In the genomic region with DNA sequence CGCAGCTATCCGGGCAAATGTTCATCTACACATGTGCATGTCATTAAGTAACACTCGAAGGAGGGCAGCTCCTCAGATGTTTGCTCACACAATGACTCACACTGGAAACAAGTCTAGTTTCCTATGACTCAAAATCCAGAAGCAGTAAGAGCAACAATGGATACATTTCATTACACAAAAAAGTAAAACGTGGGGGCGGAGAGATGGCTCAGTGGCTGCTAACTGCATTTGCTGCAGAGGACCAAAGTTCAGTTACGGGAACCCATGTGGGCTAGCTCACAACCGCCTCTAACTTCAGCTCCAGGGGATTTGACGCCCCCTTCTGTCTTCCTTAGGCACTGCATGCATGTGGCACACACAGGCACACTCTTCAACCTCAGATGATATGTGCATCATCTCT, we compare ENCODE assay signal across 7 mouse cellular contexts. TPM values are rescaled to one million over a fixed set of nuclear protein-coding genes. Genes with fewer than 3 reads are reported as not detected.
DNase-seq lines count a peak whose midpoint lies in the region; ATAC-seq and TF ChIP-seq lines count a peak whose summit lies in the region.

No protein-coding gene starts in this region.

- H3K9me3 ChIP-seq in ES-Bruce4 (replicated peaks; ENCODE audit: control insufficient read depth, insufficient read depth, low read length, poor library complexity, severe bottlenecking), result no peaks in the 10 kb centered on the region

- peak in 1 of 2 experiments; percentile 35 for DNase-seq in left cerebral cortex, adult 2 months (ENCODE audit: extremely low spot score in 1 of 2, low spot score in 2 of 2)
- no peak for DNase-seq in left cerebral cortex, adult 9 months (ENCODE audit: low spot score in 2 of 2)
- DNase-seq in B cell, adult 2 months, result peak; percentile 21 to 35
- DNase-seq in fibroblast of lung, adult 2 months (ENCODE audit: low read depth), result peak; percentile 82
- no peak for DNase-seq in spleen, adult 12 weeks (ENCODE audit: low spot score)

- H3K36me3 ChIP-seq in ES-Bruce4 (ENCODE audit: control insufficient read depth, insufficient read depth, low read length, poor library complexity, severe bottlenecking), result no peaks in the 10 kb centered on the region

- H3K9ac ChIP-seq in ES-Bruce4 (ENCODE audit: low read depth, poor library complexity, severe bottlenecking), result no peak overlapping the region

- peak; percentile 46 for TF ChIP-seq CTCF in left cerebral cortex, adult 2 months (IDR thresholded peaks at IDR 0.05)
- peak; percentile 84 for TF ChIP-seq CTCF in ES-Bruce4 (IDR thresholded peaks at IDR 0.05; ENCODE audit: low read depth, low read length)

- no peak overlapping the region for H3K27ac ChIP-seq in left cerebral cortex, adult 2 months
- no peak overlapping the region for H3K27ac ChIP-seq in ES-Bruce4 (ENCODE audit: insufficient read depth, low read length)

- no peaks in the 10 kb centered on the region for H3K27me3 ChIP-seq in ES-Bruce4 (ENCODE audit: control insufficient read depth, insufficient read depth, low read length, poor library complexity, severe bottlenecking)

- intact Hi-C loops in left cerebral cortex, adult 2 months (cut with DNase I), result loop anchor here (5.0 to 10.0 kb wide), 3 partner anchors 147 to 485 kb away; a partner anchor contains a TSS

- ATAC-seq in cerebellum, adult (ENCODE audit: insufficient number of reproducible peaks, low FRiP score, low TSS enrichment), result no peak

- no peak for TF ChIP-seq EP300 in ES-Bruce4 (IDR thresholded peaks at IDR 0.05; ENCODE audit: insufficient read depth, low read depth, low read length)

- TF ChIP-seq POLR2A in ES-Bruce4 (IDR thresholded peaks at IDR 0.05; ENCODE audit: insufficient read depth, low read length), result no peak

- no peaks in the 10 kb centered on the region for H3K4me1 ChIP-seq in ES-Bruce4 (ENCODE audit: control insufficient read depth, insufficient read depth, low read length)

- H3K4me3 ChIP-seq in left cerebral cortex, adult 2 months, result no peak overlapping the region
- H3K4me3 ChIP-seq in ES-Bruce4 (ENCODE audit: low read depth, low read length), result no peak overlapping the region

RNA-seq across cellular contexts. Expression of a gene that starts 8.9 kb away (rescaled TPM):
- total RNA-seq in left cerebral cortex, adult 2 months (2021), result 10 to 100 TPM; 26.2 to 27.0 TPM
- 13.0 and 13.8 TPM in 2 replicates for polyA plus RNA-seq in ES-Bruce4 (2011; ENCODE audit: insufficient read depth, insufficient read length, low read depth, missing spikeins)

Comparison
In these comparisons a context has a peak if more than half of its experiments do, and no peak if none do; other contexts are left out.
1. DNase-seq: peak in B cell, adult 2 months (2 of 2) and fibroblast of lung, adult 2 months (single experiment); none in left cerebral cortex, adult 9 months (0 of 2) and spleen, adult 12 weeks (single experiment).